Mouse (Mus musculus): ENCODE results near the gene Tssk2.
A peak's percentile ranks its signal among the peaks of the same experiment; 100 is the strongest.

Tssk2 gene

DNA sequence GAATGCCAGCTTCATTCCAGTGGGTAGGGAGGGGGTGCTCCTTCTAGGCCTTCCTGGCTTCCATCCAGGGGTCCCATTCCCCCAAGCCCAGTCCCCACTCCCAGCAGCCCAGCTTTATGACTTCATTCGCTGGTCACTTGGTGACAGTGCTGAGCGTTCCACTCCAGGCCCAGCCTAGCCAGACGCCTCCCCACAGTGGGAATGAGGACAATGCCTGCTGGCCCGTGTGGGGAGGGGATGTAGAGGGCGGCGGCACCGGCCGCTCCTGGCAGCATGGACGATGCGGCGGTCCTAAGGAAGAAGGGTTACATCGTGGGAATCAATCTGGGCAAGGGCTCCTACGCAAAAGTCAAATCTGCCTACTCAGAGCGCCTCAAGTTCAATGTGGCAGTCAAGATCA lies at the start of gene Tssk2, which contains the start of gene Dgcr2:
Tssk2 (plus strand) TSS at position 176 of the 400 bp plus-strand sequence.
Dgcr2 (minus strand) TSS at position 101 of the 400 bp plus-strand sequence.
- no peak for DNase-seq (ENCODE audit: low spot score in 2 of 2)

DNA sequence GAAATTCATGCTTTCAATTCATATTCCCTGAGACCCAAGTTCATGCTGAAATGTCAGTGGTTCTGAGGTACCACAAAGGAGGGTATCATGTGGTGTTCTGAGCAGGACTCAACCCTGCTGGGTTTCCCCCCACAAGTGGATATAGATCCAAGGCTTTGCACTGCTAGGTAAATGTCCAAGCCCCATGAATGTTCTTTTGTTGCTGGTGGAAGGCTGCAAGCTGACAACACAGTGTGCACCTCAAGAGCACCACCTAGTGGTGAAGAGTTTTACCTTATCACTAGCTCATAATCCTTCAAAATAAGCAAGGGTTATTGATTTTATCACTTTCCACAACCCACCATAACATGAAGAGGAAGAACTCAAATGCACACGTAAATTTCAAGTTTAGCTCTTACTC lies 49.5 kb upstream of the Tssk2 start:
- no peak for DNase-seq (ENCODE audit: low spot score in 2 of 2)

DNA sequence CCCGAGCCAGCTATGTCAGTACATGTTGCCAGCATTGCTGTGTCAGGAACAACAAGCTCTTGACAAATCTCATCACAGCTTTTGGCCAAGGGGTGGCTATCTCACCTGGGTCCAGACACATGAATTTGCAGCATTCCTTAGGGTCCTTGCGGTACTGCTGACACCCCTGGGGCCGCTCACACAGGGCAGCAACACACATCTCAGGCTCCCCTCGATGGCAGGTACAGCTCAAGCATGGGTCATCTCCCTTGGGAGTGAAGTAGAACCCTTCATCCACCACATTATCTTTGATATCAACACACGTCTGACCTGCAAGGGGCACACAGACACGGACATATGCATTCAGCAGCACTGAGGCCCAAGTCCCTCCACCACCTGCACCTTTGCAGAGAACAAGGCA lies 49.0 kb upstream of the Tssk2 start:
- no peak for DNase-seq (ENCODE audit: low spot score in 2 of 2)

DNA sequence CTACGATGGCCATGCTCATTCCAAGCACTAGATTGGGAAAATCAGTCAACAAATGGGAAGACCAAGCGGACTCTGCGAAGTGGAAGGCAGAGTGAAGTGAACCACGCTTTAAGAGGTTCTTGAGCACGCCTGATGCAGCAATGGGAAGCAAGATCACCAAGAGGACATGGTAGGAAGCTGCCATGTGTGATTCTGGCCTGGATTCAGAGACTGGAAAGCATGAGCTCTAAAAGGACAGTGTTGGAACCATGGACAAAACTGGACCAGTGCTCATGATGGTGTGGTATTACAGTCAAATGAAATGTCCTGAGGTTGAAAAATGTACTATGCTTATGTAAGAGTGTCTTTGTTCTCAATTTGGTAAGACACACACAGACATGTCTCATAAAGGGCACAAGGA lies 47.1 kb upstream of the Tssk2 start:
- DNase-seq (ENCODE audit: low spot score in 2 of 2), result no peak

DNA sequence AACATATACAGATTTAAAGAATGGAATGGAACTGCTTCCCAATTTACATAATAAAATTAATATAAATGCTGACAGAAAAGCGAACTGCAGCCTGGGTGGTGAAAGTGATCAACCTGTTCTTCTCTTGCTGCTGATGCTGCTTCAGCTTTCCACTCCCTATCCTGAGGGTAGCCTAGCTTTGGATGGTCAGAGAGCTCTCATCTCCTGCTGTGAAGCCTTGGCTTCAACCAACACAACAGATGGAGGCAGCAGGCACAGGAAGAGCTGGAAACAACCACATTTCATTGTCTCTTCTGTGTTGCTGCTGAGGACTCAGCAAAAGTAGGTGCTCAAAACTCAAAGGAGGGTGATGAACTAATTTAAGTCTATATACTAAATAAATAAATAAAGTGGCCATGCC lies 46.6 kb upstream of the Tssk2 start:
- no peak for DNase-seq (ENCODE audit: low spot score in 2 of 2)

DNA sequence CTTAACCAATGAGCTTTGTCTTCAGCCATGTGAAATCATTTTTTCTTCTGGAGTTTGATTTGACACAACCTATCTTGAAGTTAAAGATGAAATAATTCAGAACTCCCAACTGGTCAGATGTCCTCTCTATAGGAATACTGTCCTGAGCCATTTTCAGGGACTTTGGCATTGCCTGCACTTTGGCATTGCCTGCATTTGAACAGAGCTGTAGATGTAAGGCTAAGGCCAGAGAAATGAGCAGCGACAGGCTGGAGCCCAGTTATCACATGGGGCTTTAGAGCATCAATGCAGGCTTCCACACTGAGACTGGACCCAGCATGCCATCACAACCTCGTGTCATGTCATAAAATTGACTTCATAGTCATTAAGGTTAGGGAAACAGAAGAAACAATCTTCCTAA lies 45.2 kb upstream of the Tssk2 start:
- DNase-seq (ENCODE audit: low spot score in 2 of 2), result no peak

DNA sequence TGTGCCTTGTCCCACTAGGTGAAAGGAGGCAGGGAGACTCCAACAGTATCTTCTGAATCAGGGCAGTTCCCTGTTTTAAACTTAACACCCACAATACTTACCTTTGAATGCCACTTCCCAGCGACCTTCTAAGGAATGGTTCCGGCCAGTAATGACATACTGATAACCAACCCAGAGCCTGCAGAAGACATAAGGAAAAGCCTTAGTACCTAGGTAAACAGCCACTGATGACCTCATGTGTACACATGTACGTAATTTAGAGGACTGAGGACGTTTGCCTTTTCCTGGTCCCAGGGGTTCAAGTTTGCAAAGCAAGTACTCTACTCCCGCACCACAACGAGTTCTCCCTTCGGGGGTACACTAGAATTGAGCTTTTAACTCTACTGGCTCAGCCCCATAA lies 41.3 kb upstream of the Tssk2 start:
- no peak for DNase-seq (ENCODE audit: low spot score in 2 of 2)

DNA sequence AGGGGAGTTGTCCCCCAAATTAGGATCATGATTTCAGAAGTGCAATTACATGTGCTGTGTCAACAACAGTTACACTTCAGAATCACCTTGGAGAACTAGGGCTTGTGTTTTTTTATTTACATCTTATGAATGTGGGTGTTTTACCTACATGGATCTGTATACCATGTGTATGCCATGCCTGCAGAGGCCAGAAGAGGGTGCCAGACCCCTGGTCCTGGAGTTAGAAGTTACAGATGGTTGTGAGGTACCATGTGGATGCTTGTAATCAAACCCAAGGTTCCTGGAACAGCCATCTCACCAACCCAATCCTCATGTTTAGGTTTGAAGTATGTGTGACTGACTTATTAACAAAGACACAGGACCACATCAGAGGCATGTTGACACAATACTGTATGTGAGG lies 39.8 kb upstream of the Tssk2 start:
- DNase-seq (ENCODE audit: low spot score in 2 of 2), result no peak

DNA sequence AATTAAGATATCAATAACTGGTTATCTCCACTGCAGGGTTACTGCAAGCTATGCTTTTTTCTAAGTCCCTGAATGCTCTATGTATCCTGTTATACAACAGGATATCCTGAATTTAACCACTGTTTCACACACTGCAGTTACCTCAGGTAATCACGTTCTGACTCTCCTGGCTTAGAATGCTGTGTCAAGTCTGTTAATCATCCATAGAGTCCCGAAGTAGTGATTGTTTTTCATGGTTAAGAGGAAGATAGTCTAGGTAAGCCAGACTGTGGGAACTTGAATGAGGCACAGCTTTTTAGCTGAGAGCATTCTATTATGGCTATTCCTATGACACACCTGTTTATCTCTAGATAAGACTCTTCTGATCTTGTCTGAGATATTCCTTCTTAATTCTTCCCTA lies 33.1 kb upstream of the Tssk2 start:
- no peak for DNase-seq (ENCODE audit: low spot score in 2 of 2)

DNA sequence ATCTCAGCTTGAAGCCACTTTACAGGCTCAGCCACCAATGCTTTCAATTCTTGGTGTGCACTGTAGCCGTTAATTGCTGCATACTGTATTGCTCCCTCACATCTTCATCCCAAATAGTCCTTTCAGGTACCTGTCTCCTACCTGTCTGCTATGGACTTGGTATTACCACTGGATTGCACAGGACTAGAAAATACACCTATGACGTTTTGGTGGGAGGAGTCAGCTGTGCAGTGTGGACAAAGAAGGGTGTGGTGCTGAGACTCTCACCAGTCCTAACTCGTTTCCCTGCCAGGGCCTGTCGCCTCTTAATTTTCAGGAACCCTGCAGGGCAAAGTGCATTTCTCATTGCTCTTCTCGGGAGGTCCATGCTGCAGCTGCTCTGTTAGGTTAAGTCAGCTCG lies 32.7 kb upstream of the Tssk2 start:
- no peak for DNase-seq (ENCODE audit: low spot score in 2 of 2)

DNA sequence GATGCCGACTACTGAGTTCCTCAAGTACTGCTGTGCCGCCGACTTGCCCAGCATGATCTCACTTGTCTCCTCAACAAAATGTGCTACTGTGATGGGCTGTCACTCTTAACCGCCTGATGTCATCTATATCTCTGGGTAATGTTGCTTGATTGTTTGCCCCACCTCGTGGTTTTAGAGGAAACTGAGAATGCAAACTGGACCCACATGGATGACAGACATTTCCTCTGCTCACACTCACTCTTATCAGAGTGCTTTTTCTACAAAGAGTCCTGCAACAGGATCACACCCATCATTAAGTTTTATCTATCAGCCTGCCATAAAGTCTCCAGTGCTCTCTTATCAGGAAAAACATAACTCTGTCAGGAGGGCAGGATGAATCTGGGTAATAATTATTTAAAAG lies 27.2 kb upstream of the Tssk2 start:
- no peak for DNase-seq (ENCODE audit: low spot score in 2 of 2)

DNA sequence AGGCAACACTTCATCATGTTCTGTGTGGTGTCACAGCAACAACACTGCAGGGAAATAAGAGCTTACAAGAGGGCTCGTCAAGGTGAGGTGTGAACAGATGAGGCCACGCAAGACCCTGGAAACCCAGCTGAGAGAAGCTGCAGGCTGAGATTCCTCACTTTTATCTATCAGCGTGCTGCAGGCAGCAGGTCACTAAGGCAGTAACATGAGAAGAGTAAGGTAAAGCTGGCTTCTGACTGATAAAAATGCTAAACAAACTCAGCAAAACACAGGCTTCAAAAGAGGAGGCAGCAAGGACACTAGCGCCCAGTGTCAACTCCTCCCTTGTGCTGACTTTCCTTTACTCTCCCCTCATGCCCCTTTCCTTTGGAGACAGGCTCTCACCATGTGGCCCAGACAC lies 25.4 kb upstream of the Tssk2 start:
- no peak for DNase-seq (ENCODE audit: low spot score in 2 of 2)

DNA sequence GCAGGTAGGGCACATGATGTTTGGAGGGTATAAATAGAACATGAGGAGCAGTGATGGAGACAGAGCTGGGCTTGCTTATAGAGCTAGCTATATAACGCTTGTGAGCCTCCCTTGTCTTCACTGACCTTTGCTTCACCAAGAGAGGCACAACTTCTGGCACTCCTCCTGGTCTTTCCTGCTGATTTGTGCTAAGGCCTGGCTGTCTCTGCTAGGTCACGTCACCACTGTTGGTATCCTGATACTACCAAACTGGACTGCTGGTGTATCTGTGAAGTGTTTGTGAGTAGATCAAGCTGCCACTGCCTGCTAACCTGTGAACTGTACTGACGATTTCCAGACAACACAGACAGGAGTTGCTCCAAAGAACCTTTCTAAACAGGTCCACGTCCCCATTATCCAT lies 23.3 kb upstream of the Tssk2 start:
- DNase-seq (ENCODE audit: low spot score in 2 of 2), result no peak

DNA sequence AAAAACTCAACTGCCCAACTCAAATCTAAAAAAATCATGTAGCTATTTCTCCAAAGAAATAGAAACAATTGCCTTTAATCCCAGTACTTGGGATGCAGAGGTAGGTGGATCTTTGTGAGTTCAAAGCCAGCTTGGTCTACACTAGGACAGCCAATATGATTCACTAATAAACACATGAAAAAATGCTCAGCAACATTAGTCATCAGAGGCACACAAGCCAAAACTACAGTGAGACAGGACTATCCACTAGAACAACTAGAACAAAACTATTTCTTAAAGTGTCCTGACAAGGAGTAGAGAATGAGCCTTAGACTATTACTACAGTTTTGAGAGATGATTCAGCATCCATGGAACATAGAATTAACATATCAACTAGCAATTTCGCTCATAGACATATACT lies 22.3 kb upstream of the Tssk2 start:
- no peak for DNase-seq (ENCODE audit: low spot score in 2 of 2)

DNA sequence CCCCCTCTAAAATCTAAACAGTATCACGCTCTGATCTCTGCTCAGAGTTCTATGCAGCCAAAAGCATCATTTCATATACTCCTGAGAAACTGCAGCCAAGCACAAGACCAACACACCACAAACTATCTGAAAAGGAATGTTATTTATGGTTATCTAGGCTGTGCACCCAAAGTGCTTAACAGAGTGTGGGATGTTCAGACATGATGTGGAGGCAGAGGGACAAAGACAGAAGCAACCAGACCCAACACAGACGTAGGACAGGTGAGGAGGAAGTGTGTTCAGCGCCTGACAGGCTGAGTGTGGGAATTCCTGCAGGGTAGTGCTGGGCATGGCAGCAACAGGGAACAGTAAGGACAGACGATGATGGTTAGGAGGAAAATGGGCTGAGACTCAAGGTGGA lies 18.9 kb upstream of the Tssk2 start:
- DNase-seq (ENCODE audit: low spot score in 2 of 2), result no peak

DNA sequence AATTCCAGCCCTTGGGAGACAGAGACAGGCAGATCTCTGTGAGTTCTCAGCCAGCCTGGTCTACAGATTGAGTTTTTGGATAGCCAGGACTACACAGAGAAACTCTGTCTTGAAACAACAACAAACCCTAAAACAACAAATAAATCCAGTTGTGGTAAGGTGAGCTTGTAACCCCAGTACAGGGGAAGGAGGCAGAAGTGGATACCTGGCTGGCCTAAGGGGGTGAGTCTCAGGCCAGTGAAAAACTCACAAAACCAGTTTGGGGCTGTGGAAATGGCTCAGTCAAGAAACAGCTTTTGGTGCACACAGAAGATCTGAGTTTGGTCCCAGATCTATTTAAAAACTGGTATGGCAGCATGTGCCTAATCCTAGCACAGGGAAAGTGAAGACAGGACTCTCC lies 16.2 kb upstream of the Tssk2 start:
- no peak for DNase-seq (ENCODE audit: low spot score in 2 of 2)

DNA sequence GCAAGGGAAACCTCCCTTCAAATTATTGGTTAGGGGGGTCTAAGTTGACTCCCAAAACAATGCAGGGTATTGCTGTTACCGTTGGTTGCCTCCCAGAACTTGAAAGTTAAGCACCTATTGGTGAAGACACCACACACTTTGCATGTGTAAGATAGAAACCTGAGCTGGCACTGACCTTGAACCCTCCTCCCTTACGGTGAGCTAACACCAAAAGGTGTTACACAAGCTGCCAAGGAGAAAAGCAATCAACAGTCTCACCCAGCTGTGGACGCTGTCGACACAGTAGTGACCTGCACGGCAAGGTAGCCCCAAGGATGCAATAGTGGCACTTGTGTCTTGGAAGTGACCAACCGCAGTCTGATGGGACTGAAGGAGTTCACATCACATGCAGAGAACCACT lies 14.3 kb upstream of the Tssk2 start:
- no peak for DNase-seq (ENCODE audit: low spot score in 2 of 2)

DNA sequence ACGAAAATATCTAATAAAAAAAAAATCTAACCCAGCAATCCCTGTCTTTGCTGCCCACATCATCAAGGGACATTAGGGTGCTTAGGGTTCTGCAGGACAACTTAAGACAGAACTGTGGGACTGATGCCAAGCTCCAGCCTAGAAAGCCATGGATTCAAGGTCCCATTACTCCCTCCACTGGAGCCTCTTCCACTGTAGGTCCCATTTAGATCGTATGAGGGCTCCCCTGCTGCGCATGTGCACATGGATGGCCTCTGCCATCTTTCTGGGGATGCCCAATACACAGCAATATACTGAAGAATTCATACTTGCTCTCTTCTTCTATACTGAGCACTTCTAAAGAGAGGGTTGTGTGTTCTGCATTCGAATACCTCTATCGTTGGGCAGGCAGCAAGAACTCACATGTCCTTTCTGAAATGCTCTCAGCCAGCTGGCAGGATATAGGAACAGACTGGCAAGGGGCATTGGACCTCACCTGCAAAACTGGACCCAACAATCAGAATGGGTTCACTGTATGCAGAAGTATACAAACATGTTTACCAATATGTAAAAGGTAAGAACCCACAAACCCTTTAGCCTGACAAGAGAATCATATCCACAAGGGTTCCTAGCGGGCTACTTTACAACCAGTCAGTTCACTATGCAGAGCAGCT lies 8.6 kb upstream of the Tssk2 start:
- DNase-seq (ENCODE audit: low spot score in 2 of 2), result no peak

DNA sequence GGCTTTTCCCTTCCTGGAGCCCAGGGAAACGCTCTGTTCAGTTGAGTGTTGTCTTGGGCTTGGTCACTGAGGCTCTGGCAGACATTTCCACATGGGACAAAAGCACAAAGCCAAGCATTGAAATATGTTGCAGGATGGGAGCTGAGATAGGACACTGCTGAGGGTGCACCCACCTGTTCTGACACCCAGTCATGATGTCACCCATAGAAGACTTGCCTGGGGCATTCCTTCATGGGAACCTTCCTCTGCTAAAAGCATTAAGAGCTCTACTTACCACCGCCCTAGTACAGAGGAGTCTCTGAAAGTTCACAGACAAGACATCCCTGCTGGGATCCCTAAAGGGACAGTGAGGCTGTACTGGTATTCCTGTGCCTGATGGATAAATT lies 8.1 kb upstream of the Tssk2 start:
- no peak for DNase-seq (ENCODE audit: low spot score in 2 of 2)

DNA sequence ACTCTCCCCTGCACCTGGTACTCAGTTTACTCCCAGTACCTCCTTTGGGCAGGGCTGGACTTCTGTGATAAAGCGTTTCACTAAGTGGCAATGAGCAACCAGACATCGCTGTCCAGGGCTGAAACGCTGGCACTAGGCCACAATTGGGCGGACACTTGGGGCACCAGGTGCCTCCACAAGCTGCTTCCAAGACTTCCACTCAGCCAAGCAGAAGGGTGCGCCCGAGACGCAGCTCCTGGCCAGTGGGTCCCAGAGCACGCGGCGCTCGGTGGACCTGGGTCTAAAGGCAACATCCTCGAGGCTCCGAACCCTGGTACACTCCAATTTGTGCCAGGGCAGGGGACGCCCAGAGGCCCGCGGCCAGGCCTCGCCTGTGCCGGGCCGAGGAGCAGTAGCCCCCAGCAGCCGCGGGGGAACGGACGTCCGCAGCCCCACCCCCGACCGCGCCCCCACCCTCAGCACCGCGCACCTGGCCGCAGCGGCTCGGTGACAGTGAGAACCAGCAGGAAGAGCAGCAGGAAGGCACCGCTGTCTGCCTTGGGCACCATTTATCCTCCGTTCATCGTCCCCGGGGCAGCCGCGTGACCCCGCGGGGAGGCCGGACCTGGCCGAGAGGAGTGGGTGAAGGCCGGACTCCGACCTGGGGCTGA lies 7.4 kb upstream of the Tssk2 start:
- DNase-seq (ENCODE audit: low spot score in 2 of 2), result peak; percentile 48 to 50

DNA sequence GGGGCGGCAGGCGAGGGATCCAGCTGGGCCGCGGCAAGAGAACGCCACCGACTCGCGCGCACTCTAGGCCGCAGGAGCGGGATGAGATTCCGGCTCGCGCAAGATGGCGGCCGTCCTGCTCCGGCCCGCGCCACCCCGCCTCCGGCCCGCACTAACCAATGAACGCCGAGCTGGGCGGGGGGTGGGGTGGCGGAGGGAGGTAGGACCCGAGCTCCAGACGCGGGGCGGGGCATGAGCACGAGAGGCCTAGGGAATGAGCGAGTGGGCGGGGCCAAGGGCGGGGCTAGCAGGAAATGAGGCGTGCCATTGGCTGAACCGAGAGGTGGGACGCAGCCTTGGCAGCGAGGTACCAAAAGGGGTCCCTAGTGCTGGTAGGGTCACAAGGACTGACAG lies 6.9 kb upstream of the Tssk2 start, which contains the start of gene Gm20518:
Gm20518 (minus strand) TSS at position 105 of the 393 bp plus-strand sequence.
- peak; percentile 97 to 100 for DNase-seq (ENCODE audit: low spot score in 2 of 2)

DNA sequence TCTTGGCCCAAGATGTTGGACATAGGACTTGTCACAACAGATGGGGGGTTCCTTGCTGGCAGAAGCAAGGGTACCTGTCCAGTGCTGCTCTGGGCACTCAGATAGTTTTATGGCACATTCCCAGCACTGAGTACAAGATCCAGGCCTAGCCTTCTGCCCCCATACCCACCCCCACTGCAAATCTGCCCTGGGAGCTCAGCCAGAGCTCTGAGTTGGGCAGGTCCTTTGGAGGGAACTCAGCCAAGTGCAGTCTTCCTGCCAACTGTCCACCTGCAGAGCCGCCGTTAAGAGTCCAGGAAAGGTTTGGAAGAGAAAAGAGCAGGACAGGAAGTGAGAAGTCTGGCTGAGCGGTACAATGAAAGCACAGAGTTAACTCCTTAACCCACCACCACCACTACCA lies 5.8 kb upstream of the Tssk2 start:
- DNase-seq (ENCODE audit: low spot score in 2 of 2), result no peak

DNA sequence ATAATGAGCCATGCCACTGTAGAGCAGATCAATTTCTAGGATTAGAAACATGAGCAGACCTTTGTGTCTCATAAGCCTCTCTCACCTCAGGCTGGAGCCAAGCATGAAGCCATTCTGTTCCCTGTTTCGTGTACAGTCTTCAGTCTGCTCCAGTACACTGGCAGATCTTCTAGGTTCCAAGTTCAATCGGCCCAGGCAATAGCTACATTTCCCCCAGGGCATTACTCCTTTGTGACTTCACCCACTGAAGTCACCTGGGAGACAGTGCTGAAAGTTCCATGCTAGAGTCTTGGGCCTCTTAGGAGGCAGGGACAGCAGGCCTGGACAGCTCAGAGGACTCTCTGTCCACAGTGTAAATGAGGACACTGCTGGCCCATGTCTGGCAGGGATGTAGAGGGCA lies 4.5 kb upstream of the Tssk2 start, which contains the start of gene Tssk1:
Tssk1 (plus strand) TSS at position 301 of the 400 bp plus-strand sequence.
- no peak for DNase-seq (ENCODE audit: low spot score in 2 of 2)

DNA sequence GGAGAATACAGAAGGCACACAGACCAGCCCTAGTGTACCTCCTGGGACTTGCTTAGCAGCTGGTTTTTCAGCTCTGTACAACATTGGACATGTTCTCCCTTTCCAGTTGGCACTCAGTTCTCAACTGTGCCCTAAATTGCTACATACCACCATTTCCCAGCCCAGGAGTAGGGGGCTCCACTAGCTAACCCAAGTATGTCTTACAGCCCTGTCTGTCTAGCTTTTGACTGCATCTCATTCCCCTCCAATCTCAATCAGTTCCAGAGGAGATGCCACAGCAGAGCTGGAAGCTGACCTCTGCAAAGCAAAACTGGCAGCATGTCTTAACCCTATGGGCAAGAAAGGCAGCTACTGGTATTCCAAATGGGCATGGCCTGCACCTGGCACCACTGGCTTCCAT lies 2.3 kb upstream of the Tssk2 start:
- DNase-seq (ENCODE audit: low spot score in 2 of 2), result no peak
